Mouse (Mus musculus): ENCODE measurements around the gene Actr2.
"Not testable (repeated sequence)": the region's sequence is repeated elsewhere in the genome, so short reads cannot be mapped to it uniquely, and the experiment has no call there.

Actr2 gene

DNA sequence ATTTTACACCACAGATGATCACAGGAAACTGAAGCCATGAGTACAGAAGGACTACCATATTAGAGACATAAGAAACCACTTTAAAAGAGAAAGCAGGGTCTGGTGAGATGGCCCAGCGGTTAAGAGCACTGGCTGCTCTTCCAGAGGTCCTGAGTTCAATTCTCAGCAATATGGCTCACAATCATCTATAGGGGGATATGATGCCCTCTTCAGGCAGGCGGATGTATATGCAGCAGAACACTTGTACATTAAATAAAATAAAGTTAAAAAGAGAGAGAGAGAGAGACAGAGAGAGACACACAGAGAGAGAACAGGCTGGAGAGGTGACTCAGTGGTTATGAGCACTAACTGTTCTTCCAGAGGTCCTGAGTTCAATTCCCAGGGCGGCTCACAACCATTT, 67.1 kb downstream of the Actr2 start:
- peak; percentile 31 for DNase-seq (ENCODE audit: low read depth)

DNA sequence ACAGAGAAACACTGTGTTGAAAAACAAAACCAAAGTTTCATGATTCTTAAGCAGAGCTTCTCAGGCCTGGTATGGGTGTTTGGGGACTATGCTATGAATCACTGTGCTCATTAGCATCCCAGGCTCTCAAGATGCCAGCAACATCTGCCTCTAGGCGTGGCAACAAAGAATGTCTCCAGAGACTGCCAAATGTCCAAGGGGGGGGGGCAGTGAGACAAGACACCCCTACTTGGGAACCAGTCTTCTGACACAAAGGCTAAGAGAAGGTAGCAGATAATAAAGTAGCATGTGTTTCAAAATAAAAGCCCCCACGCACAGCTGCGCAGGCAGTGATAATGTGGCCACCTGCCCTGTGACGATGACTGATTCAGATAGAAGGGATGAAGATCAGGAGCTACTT, 69.5 kb downstream of the Actr2 start:
- DNase-seq (ENCODE audit: low read depth), result no peak

DNA sequence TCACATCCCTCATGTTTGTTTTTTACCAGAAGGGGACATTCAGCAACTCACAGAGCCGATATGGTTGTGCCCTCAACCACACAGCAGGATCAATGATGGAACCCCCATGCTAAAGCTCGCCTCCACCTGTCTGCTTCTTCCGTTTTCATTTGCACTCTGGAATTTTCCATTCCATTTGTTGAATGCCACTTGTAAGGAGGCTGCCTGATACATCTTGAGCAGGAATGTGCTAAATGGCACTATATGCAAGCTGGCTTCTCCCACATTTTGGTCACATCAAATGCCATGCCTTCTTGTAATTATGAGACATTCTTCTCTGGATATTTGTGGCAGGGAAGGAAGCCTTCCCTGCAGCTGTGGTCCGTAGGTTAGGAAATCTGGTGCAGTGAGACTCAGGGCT, 70.6 kb downstream of the Actr2 start:
- no peak for DNase-seq (ENCODE audit: low read depth)

DNA sequence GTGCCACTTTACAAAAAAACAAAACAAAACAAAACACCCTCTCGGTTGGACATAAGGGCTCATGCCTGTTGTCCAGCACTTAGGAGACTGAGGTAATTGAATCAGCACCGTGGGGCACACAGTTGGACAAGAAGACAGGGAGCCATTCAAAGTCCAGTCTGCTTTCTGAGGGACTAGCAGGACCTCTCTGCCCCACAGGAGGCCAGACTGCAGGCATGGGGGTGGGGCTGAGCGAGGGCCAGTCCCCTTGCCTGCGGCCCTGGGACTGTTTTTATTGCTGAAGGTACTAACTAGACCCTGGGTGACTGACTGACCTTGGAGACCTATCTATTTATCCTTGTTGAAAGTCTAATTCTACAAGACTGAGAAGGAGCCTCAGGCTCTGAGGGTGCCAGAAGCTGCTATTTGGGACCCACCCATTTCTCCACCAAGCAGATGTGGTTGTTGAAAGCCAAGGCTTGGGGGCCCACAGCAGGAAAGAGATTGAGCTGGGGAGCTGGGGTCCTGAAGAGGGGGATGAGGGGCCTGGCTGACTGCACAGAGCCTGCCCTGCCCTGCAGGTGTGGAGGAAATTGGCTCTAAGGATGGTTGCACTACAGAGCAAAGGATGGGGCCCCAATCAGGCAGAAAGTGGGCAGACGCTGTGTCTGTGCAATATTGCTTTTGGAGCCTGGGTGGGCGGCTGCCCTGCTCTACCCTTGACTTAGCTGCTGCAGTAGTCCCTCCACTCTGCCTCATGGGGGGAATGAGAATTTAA, 71.4 kb downstream of the Actr2 start:
- DNase-seq (ENCODE audit: low read depth), result no peak

DNA sequence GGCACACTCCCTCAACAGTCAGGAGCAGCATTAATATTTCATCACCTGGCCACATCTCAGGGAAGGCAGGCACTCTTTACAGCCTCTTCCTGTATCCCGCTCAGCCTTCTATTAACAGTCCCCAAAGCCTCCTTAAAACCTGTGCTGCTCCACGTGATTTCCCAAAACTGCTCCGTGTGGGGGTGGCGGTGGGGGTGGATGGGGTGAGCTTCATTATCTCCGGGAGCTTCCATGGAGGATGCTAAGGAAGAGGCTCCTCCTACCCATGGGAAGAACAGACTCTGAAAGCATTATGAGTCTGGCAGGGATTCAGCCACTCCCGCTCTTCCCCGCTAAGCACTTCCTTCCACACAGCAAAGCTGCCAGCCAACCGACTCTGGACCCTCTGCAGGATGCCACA, 74.0 kb downstream of the Actr2 start:
- DNase-seq (ENCODE audit: low read depth), result no peak

DNA sequence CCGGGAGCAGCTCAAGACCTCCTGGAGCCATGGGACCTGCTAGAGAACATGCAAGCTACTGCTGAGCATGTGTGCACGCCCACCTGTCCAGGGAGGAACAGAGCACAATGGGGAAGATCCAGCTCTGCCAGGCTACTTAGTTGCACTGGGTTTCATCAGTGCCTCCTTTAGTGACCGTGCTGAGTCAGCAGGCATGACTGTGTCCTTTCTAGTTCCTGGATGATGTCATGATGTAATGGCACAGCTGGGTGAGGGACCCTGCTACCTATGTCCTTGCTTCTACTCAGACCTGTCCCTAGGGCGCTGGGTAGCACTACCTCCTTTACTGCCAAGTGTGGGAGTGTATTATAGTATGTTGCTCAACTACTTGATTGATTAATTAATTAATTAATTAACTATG, 75.0 kb downstream of the Actr2 start:
- no peak for DNase-seq (ENCODE audit: low read depth)

DNA sequence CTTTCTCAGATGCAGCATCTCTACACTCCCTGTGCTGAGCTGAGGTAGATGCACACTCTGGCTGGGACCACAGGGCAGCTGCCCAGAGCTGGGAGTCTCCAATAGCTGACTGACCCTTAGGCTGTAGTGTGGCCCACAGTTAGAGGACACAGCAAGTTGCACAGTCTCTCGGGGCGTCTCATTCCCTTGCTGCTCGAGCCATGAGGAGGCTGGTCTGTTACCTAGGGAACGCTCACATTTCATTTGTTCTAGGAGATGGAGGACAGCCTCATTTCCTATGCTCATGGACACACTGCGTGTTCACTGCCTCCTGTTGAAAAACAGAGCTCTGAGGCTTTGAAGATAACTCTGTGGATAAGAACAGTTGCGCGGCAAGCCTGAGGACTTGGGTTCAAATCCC, 76.7 kb downstream of the Actr2 start:
- no peak for DNase-seq (ENCODE audit: low read depth)

DNA sequence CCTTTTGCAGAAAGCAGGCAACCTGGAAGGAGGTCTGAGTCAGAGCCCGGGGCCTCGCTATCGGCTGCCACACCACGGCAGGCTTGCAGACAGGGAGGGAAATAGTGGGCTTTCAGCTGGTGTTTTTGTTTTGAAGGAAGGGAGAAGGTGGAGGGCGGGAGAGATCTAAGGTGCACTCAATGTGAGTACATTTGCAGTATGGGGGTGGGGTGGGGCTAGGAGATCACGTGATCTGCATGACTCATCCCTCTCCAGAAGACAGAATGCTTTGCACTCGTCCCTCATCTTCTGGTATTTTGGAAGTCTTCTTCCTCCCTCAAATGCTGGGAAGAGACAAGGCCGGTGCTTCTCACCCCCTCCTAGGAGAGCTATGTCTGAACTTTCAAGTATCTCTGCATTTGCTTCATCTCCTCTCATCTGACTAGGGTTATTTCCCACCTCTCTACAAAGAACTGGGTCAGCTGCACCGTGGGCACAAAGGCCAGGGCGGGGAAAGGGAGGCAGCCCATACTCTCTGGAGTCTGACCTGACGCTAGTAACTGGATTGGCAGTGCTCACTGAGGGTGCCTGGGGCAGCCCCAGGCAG, 77.3 kb downstream of the Actr2 start:
- peak; percentile 72 for DNase-seq (ENCODE audit: low read depth)

DNA sequence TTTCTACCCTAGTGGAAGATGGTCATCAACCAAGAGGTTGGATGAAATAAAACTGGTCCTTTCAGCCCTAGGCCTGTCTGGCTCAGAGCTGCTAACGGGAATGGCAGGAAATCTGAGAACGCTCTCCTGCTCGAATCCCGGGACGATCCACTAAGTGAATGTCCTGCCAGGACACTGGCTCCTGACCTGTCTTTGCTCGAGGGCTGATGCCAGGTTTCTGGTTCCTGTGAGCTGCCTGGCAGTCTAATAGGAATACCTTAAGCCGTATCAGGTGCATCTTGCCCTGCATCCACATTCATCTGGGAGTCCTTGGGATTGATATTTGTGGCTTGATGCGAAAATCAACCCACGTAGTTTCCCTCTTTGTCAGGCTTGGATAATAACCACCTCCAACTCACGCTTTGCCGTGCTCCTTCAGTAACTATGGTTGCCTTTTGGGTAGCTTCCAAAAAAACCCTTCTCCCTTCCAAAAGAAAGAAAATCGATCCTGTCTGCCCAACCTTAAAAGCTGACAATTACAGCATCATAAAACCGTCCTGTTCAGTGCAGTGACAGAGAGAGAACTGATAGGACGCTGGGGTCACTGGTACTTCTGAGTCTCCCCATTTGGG, 78.3 kb downstream of the Actr2 start:
- no peak for DNase-seq (ENCODE audit: low read depth)

DNA sequence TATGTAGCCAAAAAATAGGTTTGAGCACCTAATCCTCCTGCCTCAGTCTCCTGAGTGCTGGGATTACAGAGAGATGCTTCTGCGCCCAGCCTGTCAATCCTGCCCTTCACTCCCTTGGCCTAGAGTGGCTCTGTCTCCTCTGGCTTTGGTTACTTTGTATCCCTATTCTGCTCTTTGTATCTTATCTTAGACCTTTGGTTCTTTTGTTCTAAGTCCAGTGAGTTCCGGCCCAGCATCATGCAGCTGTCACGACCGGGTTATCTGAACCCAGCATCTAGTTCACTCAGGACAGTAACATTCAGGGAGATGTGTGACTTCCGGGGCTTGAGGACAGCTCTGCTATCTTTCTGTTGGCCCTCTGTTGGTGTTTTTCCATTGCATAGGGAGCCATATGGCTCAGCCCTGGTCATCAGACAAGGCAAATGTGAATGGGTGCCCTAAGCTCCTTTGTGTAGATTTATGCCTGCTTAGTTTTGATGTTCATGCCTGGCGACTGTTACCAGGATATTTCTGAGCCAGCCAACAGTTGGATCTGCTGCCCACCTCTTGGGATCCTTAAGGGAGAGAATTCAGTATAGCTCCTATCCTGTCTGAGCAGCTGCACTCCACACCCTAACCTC, 79.1 kb downstream of the Actr2 start:
- no peak for DNase-seq (ENCODE audit: low read depth)

DNA sequence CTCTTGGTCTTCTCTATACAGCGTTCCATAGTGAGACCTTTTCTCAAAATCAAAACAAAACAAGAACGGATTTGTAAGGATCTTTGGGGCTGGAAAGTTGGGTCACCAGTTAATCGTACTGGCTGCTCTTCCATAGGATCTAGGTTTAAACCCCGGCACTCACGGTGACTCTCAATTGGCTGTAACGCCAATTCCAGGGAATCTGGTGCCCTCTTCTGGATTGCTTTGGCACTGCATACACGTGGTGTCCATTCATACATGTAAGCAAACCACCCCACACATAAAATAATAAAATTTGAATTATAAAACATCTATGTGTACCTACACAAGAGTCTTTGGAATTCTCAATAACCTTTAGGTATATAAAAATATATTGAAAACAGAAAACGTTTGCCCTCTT, 81.2 kb downstream of the Actr2 start:
- peak; percentile 78 for DNase-seq (ENCODE audit: low read depth)

DNA sequence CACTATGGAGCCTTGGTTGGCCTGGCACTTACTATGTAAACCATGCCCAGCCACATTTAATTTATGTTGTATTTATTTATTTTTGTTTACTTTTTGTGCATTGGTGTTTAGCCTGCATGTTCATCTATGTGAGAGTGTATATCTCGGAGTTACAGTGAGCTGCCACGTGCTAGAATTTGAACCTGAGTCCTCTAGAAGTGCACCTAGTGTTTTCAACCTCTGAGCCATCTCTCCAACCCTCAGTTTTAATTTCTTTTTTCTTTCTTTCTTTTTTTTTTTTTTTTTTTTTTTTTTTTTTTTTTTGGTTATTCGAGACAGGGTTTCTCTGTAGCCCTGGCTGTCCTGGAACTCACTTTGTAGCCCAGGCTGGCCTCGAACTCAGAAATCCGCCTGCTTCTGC, 81.7 kb downstream of the Actr2 start:
- DNase-seq (ENCODE audit: low read depth), result not testable (repeated sequence)

DNA sequence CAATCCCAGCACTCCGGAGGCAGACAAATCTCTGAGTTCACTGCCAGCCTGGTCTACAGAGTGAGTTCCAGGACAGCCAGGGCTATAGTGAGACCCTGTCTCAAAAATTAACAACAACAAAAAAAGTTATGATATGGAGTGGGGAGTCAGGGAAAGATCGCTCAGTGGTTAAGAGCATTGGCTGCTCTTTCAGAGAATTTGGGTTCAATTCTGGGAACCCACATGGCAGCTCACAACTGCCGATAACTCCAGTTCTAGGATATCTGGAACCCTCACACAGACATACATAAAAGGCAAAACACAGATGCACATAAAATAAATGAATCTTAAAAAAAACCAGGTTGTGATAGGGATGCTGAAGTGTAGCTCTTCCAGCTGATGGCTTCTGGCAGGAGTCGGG, 83.7 kb downstream of the Actr2 start:
- no peak for DNase-seq (ENCODE audit: low read depth)

DNA sequence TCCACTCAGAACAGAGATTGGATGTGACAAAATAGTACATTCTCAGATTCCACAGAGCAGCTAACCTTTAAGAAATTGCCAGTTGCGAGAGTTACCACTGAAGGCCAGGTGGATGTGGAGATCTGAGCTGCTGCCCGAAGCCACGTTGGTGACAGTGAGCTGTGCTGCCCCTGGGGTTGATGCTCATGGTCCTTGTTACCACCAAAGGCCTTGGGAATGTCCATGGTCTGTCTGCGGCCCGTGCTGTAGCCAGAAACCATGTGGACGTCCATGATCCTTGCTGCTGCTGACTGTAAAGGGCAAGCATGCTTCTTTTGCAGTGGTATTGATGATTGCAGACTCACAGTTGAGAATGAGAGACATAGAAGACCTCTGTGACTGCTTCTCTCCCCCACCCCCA, 84.3 kb downstream of the Actr2 start:
- DNase-seq (ENCODE audit: low read depth), result no peak

DNA sequence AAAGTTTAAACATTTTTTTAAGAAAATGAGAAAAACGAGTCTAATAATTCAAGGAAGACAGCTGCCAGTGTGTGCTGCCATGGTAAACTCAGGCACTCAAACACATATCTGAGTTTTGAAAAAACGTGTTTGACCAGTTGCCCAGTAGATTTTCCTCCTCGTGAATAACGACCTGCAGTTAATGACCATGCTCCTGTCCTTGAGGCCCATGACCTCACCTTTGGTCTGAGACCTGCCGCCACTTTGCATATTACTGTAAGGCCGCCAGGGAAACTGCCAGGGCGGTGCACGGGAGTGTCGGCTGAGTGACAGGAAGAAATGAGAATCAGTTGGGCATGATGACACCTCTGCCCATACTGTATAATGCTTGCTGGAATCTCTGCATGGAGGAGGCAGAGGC, 85.0 kb downstream of the Actr2 start:
- DNase-seq (ENCODE audit: low read depth), result no peak

DNA sequence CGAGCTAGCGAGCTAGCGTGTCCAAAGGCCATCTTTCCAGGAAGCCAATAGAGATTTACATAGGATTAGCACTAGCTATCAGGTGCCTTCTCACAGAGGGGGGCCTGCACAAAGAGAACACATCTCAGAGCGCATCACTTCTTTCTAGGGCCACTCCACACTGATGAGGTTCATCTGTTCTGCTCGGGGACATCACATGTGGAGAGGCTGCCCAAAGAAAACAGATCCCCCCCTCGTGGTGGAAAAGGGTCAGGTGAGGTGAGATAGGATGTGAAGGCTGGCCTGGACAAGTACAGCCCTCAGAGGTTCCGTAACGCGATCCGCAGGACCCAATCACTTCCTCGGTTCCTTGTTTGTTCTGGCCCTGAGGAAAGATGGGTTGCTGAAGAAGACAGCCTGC, 86.8 kb downstream of the Actr2 start:
- no peak for DNase-seq (ENCODE audit: low read depth)

DNA sequence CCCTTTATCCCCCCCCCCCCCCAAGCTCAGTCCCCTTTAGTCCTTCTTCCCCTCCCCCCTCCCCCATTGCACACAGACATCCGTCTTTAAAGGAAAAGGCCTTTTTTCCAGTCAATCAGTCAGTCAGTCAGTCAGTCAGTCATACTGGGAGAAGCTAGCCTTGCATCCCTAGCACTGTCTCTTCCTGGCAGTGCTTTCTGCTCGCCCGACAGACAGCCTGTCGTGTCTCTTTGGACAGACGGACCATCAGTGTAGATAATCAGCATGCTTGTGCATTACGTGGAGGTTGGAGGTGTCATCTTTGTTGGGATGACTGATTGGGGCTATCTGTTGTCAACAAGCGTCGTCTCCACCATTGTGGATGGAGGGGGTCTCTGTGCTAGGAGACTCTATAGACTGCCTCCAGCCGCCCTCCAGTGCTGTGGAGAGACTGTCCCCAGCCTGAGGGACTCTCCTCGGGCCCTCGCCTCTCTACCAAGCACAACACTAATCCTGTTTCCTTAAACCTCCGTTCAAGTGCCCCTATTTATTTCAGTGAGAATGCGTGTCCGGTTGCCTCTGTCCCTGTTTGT, 89.7 kb downstream of the Actr2 start:
- no peak for DNase-seq (ENCODE audit: low read depth)

DNA sequence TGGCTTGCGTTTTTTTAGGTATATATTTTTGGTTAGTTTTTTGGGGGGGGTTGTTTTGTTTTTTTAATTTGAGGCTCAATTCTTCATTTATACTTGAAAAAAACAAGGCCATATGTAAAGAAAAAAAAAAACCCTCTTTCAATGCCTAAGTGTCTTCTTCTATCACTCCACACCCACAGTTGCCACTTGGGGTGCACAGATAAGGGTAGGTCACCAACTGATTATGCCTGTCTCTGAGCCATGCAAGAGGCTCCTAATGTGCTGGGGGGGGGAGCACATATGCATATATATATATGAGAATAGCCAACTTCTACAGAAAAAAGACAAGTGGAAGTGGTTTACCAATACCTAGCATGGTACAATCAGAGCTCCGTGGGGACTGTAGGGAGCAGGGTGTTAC, 90.3 kb downstream of the Actr2 start:
- DNase-seq (ENCODE audit: low read depth), result no peak

DNA sequence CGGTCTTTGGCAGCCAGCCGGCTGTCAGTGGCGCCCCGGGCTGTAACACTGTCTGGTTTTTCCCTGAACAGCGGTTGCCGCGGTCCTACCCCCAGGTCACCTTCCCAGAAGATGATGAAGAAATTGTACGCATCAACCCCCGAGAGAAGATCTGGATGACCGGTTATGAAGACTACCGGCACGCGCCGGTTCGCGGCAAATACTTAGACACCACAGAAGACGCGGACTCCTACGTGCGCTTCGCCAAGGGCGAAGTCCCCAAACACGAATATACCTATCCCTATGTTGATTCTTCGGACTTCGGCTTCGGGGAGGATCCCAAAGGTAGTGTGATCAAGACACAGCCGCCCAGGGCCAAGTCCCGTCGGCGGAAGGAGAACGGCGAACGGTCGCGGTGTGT, 92.0 kb downstream of the Actr2 start:
- no peak for DNase-seq (ENCODE audit: low read depth)

DNA sequence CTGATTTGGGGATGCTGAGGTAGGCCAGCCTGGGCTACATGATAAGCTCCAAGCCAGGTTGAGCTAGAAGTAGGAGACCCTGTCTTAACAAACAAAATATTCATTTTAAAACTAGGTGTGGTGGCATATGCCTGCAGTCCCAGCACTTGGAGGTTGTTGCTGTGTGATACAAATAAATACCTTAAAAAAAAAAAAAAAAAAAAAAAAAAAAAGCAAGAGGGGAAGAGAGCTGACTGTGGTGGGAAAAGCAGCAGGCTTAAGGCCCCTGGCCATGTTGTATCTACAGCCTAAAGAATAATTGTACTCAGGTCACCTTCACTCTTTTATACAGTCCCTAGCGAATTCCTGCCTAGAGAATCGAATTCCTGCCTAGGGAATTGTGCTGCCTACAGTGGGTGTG, 93.8 kb downstream of the Actr2 start:
- DNase-seq (ENCODE audit: low read depth), result no peak

DNA sequence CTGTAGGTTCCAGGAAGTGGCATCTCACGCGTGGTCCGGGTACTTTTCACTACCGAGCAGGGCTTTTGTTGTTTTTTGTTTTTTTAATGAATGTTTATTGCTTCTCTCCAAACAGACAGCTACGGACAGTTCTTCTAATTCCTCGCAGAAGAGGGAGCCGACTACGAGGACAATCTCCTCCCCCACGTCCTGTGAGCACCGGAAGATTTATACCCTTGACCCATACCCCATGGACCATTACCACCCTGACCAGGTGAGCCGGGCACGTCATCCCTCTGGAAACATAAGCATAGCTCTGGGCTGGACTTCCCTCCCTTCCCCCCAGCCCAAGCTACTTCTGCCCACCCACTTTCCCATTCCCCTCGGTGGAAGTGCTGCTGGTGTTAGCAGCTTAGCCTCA, 94.8 kb downstream of the Actr2 start:
- no peak for DNase-seq (ENCODE audit: low read depth)

DNA sequence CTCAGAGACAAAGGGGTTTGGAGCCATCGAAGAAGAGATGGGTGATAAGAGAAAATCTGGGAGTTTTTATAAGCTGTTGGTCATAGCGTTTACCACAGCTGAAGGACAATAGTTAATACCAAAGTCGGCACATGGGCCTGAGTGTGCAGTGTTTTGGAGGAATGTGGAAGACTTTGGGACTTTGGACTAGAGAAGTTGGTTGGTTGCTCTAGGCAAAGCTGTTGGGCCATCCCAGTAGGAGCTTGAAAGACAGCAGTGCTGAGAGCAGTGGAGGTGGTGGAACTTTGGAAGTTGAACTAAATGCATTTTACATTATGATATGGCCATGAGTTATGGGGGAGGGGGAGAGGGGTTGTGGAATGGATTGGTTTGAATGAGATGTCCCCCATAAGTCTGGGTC, 99.3 kb downstream of the Actr2 start:
- DNase-seq (ENCODE audit: low read depth), result no peak

Data from induced T-regulatory cell, adult 2 months (primary cell).